Mouse (Mus musculus): ENCODE measurements at regions not wholly inside any gene's neighbourhood (a gene's known extent, or its start where the extent isn't known, plus 50 kb on each side); places are given as distances from the start of the nearest gene placed in this dataset.

DNA sequence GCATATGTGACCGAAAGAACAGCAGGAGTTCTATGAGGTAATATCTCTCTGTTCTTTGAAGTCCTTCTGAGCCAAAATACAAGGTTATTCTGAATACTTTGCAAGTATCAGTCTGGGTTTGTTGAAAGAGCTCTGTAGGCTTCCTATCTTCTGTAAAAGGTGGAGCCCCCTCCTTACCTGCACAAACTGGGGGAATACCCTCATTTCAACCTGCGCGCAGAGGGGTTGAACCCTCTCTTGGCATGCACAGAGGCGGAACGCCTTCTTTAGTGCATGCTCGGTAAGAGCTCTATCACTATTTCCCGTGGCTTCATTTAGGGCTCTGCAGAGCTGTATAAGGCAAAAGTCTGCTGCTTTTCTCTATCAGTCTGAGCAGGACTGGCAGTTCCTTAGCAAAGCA, 113.0 kb upstream of the Klf3 start:
- TF ChIP-seq TBP (IDR thresholded peaks at IDR 0.05; ENCODE audit: low read depth, low read length) (no peak), USF1 (IDR thresholded peaks at IDR 0.05; ENCODE audit: low read depth, low read length) (no peak), KAT2A (conservative IDR thresholded peaks at IDR 0.05; ENCODE audit: low read depth, low read length) (no peak), CTCF (IDR thresholded peaks at IDR 0.05 in 2 of 3, conservative IDR thresholded peaks at IDR 0.05 in 1 of 3; ENCODE audit: control insufficient read depth in 1 of 3, insufficient read depth in 1 of 3, low read depth in 2 of 3, low read length in 3 of 3, poor library complexity in 1 of 3, severe bottlenecking in 1 of 3) (no peak), JUND (IDR thresholded peaks at IDR 0.05; ENCODE audit: low read depth, low read length) (no peak), ELF1 (IDR thresholded peaks at IDR 0.05; ENCODE audit: low read depth, low read length) (no peak), SIN3A (IDR thresholded peaks at IDR 0.05; ENCODE audit: low read length) (no peak), GATA1 (IDR thresholded peaks at IDR 0.05; ENCODE audit: low read depth, low read length) (no peak), MAX (IDR thresholded peaks at IDR 0.05; ENCODE audit: low read length) (no peak)

Measured in MEL (cell line).